Mouse (Mus musculus): ENCODE results near the gene Cbwd1.

The Cbwd1 gene

GRCm38 (mm10) chr19:24961172-24961962 lies at the start of gene Cbwd1:
Cbwd1 (minus strand) TSS chr19:24961610.
- peak; percentile 98 to 99 for DNase-seq (ENCODE audit: low read depth in 2 of 2, low spot score in 2 of 2)

GRCm38 (mm10) chr19:25008509-25008908 lies 47.1 kb upstream of the Cbwd1 start:
- no peak for DNase-seq (ENCODE audit: low read depth in 2 of 2, low spot score in 2 of 2)

DNA sequence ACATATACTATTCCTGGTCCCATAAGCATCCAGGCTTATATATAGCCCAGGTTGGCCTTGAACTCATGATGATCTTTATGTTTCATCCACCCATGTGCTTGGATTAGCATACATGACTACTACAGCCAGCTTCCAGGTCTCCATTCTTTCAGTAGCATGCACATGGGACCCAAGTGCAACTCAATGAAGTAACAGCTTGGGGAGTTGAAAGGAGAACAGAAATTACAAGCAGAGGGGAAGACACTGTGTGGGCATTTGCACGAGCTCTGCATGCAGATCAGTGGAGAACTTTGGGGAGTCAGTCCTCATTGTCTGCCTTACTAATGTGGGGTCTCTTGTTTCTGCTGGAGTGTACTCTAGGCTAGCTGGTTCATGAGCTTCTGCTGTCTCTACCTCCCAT lies 45.3 kb upstream of the Cbwd1 start:
- no peak for DNase-seq (ENCODE audit: low read depth in 2 of 2, low spot score in 2 of 2)

- DNase-seq (ENCODE audit: low read depth in 2 of 2, low spot score in 2 of 2) = no peak
These were observed 42.4 kb upstream of the Cbwd1 start for GRCm38 (mm10) chr19:25003810-25004209.

DNA sequence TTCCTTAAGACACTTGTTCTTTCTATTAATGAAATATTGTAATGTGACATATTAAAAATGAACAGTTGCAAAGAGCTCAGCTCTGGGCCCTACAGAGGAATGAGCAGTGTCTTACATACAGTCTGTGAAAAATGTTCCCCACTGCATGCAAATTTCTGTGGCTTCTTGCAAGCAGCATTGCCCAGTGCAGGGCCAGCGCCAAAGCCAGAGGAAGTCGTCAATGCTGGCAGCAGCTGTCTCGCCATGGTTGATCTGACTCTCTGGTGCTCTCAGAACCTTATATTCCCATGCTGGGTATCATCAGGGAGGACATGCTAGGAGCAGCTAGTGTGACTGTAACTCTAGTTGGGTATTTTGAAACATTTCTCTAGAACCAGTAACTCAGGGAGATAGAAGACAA lies 41.4 kb upstream of the Cbwd1 start:
- DNase-seq (ENCODE audit: low read depth in 2 of 2, low spot score in 2 of 2) = no peak

DNA sequence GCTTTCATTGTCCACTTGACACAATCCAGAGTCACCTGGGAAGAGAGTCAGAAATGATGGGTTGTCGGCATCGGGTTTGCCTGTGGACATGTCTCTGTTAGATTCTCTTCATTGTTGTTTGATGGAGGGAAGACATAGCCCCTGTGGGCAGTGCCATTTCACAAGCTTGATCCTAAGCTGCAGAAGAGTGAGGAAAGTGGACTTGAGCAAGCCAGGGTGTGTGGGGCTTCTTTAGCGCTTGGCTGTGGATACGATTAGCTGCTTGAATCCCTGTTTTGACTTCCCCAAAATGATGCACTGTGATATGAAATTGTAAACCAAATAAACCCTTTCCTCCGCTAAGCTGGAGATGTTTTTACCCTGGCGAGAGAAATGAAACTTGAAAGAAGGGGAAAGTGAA lies 40.6 kb upstream of the Cbwd1 start:
- no peak for DNase-seq (ENCODE audit: low read depth in 2 of 2, low spot score in 2 of 2)

- no peak for DNase-seq (ENCODE audit: low read depth in 2 of 2, low spot score in 2 of 2)
These were observed 38.7 kb upstream of the Cbwd1 start for GRCm38 (mm10) chr19:25000153-25000552.

DNA sequence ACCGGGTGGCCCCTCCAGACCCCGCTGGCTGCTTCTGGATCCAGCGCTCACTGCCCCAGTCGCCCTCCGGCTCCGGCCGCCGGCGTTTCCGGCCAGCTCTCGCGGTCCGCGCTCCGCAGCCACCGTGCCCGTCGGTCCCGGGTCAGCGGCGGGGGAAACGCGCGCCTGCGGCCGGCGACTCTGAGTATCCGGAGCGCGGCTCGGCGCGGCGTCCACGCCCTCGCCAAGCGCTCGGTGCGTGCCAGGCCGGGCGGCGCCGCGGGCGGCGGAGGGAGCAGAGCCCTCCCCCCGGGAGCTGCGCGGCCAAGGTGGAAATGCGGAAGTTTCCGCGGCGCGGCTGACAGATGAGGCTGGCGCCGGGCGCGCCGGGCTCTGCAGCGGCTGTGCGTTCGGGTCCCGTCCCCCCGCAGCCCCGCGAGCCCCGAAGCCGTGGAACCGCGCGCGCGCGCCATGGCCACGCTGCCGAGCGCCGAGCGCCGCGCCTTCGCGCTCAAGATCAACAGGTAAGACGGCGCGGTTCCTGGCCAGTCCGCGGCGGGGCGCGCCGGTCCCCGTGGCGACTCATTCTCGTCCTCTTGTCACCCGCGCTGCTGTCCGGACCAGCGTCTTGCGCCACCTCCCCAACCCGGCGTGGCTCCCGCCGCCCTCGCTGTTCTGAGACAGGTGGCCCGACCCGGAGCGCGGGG lies 37.9 kb upstream of the Cbwd1 start, which contains the start of gene Dock8:
Gene Dock8 (plus strand): TSS at position 334 of the 686 bp plus-strand sequence.
- peak; percentile 47 to 48 for DNase-seq (ENCODE audit: low read depth in 2 of 2, low spot score in 2 of 2)

- DNase-seq (ENCODE audit: low read depth in 2 of 2, low spot score in 2 of 2) = no peak
These were observed 37.2 kb upstream of the Cbwd1 start for GRCm38 (mm10) chr19:24998561-24998960.

DNA sequence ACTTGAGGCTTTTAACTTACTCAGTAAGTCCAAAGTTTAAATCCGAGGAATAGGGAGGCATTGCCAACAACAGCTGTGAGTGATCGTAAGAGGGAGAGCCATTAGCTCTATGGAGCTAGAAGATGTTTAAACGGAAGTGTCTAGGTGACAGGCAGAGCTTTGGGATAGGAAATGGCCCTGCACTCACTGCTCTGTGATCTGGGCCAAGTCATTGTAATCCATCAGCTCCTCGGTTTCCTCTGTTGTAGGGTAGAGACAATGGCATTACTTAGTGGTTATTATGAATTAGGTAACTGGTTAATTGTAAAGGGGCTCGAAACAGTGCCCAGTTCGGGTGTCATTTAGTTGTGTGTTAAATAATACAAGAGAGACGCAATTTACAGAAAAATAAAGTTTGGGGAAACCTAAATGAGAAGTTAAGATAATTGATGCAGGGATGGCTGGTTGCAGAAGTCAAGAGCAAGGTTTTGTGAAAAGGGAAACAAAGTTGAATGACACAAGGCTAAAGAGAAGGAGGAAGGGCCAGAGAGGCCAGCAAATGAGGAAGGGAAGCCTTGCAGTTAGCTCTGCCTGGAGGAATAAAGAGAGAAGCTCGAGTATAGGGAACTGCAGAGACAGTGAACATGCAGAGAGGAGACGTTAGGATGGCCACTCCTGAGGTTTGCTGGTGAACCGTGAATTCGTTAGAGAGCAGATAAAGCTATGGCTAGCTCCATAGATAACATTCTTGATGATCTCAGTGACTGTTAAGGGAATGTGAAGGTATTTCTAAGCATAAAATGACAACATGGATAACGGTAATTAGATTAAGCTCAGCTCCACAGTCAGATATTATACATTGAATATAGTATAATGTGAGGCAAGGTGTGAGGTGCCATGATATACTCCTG lies 35.6 kb upstream of the Cbwd1 start:
- no peak for DNase-seq (ENCODE audit: low read depth in 2 of 2, low spot score in 2 of 2)

DNA sequence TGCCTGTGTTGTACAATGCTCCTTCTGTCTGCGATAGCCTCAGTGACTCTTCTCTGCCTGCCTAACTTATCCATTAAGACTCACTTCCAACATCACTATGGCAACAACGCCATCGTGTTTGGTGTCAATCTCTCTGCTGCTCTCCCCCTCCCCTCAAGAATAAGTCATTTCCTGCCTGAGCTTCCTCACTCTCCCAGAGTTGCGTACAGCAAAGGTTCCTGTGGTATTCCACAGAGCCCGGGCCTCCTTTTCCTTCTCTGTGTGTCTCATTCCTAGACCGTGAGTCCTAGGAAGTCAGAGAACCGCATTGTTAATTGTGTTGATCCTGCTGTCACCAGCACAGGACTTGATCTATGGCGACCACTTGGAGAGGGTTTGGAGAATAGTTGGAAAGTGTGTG lies 33.5 kb upstream of the Cbwd1 start:
- no peak for DNase-seq (ENCODE audit: low read depth in 2 of 2, low spot score in 2 of 2)

DNA sequence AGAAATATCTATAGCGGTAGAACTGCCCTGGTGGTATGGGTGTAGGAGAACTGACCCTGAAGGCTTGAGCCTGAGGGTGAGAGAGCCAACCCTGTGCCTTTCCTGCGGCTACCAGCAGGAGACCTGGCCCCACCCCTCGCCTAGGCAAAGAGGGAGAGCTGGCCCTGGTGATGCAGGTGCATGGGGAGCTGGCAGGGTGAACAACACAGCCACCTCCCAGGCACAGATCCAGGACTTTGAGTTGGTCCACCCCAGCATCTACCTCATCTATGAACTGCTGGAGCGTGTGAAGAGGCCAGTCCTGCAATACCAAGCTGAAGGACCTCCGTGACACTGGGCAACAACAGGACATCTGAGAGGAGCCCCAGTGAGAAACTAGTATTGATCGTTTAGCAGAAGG lies 32.1 kb upstream of the Cbwd1 start:
- no peak for DNase-seq (ENCODE audit: low read depth in 2 of 2, low spot score in 2 of 2)

- no peak for DNase-seq (ENCODE audit: low read depth in 2 of 2, low spot score in 2 of 2)
These were observed 28.9 kb upstream of the Cbwd1 start for GRCm38 (mm10) chr19:24990138-24990822.

DNA sequence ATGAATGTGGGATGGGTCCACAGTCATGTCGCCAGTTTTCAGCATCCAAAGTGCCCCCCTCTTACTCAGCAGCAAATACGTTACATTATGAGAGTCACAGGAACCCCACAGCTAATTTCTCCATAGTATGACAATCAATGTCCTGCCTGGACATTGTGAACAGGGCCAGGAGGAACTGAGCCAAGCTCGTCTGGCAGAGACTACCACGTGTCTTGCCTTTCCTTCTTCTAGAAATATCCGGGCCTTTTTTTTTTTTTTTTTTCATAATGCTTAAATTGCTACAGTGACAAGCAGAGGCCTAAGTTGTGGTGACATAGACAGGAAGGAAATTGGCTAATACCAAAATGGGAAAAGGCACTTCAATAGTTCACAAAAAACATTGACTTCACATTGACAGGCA lies 27.4 kb upstream of the Cbwd1 start:
- no peak for DNase-seq (ENCODE audit: low read depth in 2 of 2, low spot score in 2 of 2)

DNA sequence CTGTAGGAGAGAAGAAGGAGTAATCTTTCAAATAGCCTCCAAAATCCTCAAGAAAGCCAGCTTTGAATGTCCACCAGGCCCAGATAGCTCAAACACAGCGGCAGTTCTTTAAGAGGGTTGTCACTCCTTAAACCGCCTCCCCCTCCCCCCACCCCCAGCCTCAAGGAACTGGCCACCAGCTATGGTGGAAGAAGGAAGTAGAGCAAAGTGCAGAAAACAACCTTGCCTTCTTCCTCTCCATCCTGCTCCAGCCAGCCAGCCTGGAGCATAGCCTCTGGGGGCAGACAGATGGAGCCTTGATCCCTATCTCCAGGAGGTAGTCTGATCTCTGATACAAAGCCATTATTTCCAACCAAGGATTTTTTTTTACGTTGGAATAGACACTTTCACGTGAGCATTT lies 25.9 kb upstream of the Cbwd1 start:
- no peak for DNase-seq (ENCODE audit: low read depth in 2 of 2, low spot score in 2 of 2)

DNA sequence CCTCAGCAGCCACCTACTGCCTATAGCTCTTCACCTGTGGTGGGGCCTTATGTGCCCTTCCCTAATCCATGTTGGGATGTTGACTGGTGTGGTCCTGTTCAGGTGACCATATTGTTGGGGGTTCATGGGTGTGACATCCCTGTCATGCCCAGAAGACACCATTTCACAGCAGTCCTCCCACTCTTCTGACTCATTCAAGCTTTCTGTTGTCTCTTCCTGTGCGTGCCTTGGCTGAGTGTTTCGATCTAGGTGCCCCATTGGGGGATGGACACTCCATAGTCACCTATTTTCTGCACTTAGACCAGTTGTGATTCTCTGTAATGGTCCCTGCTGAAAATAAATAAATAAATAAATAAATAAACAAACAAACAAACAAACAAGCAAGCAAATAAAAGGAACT lies 23.6 kb upstream of the Cbwd1 start:
- no peak for DNase-seq (ENCODE audit: low read depth in 2 of 2, low spot score in 2 of 2)

- no peak for DNase-seq (ENCODE audit: low read depth in 2 of 2, low spot score in 2 of 2)
These were observed 22.6 kb upstream of the Cbwd1 start for GRCm38 (mm10) chr19:24983857-24984498.

- no peak for DNase-seq (ENCODE audit: low read depth in 2 of 2, low spot score in 2 of 2)
These were observed 21.6 kb upstream of the Cbwd1 start for GRCm38 (mm10) chr19:24983050-24983449.

DNA sequence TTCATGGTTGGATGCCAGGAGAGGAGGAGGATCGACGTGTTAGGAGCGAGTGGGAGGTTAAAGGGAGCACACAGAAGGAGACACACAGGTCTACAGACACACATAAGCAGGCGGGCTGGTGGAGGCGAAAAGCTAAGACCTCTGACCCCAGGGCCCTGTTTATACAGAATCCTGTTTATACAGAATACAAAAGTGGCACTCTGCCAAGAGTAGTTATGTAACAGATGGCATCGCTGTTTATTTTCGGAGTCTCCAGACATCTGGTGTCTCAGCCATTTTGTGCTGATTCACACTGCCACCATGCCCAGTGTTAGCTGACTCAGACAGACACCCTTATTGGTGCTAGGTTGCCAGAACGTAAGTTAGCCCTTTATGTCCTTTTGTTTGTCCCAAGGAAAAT lies 19.9 kb upstream of the Cbwd1 start:
- DNase-seq (ENCODE audit: low read depth in 2 of 2, low spot score in 2 of 2) = no peak

Measured in CD8-positive naive resting alpha-beta T cell, adult 2 months (primary cell).